Mouse (Mus musculus): ENCODE measurements around the gene Taf9.

The Taf9 gene

GRCm38 (mm10) chr13:100651439-100652186, at the start of gene Taf9:
Taf9 (plus strand) TSS chr13:100651579.
- DNase-seq (ENCODE audit: low spot score in 2 of 2), result no peak

- no peak for DNase-seq (ENCODE audit: low spot score in 2 of 2)
Measured at GRCm38 (mm10) chr13:100602239-100602902, 49.0 kb upstream of the Taf9 start.

GRCm38 (mm10) chr13:100603031-100603737, 48.2 kb upstream of the Taf9 start:
- no peak for DNase-seq (ENCODE audit: low spot score in 2 of 2)

- no peak for DNase-seq (ENCODE audit: low spot score in 2 of 2)
Measured at GRCm38 (mm10) chr13:100603738-100604095, 47.7 kb upstream of the Taf9 start.

- DNase-seq (ENCODE audit: low spot score in 2 of 2), result no peak
Measured at GRCm38 (mm10) chr13:100605845-100606244, 45.5 kb upstream of the Taf9 start.

GRCm38 (mm10) chr13:100607756-100608155, 43.6 kb upstream of the Taf9 start:
- DNase-seq (ENCODE audit: low spot score in 2 of 2), result no peak

GRCm38 (mm10) chr13:100611266-100611665, 40.1 kb upstream of the Taf9 start:
- DNase-seq (ENCODE audit: low spot score in 2 of 2), result no peak

- DNase-seq (ENCODE audit: low spot score in 2 of 2), result no peak
Measured at GRCm38 (mm10) chr13:100612251-100612650, 39.1 kb upstream of the Taf9 start.

- no peak for DNase-seq (ENCODE audit: low spot score in 2 of 2)
Measured at GRCm38 (mm10) chr13:100612903-100613302, 38.5 kb upstream of the Taf9 start.

GRCm38 (mm10) chr13:100616181-100617087, 34.9 kb upstream of the Taf9 start, which contains the start of gene Marveld2:
Marveld2 (minus strand) TSS chr13:100616971.
- DNase-seq (ENCODE audit: low spot score in 2 of 2), result peak in 1 of 2 experiments; percentile 10

GRCm38 (mm10) chr13:100617583-100617982, 33.8 kb upstream of the Taf9 start:
- DNase-seq (ENCODE audit: low spot score in 2 of 2), result no peak

- no peak for DNase-seq (ENCODE audit: low spot score in 2 of 2)
Measured at GRCm38 (mm10) chr13:100622241-100622640, 29.1 kb upstream of the Taf9 start.

GRCm38 (mm10) chr13:100634106-100634691, 17.2 kb upstream of the Taf9 start:
- no peak for DNase-seq (ENCODE audit: low spot score in 2 of 2)

GRCm38 (mm10) chr13:100642471-100643209, 8.7 kb upstream of the Taf9 start:
- DNase-seq (ENCODE audit: low spot score in 2 of 2), result no peak

GRCm38 (mm10) chr13:100648223-100648622, 3.2 kb upstream of the Taf9 start:
- no peak for DNase-seq (ENCODE audit: low spot score in 2 of 2)

- DNase-seq (ENCODE audit: low spot score in 2 of 2), result peak; percentile 89 to 92
Measured at GRCm38 (mm10) chr13:100650550-100651438, 585 bp upstream of the Taf9 start, which contains the start of the genes Ak6 and Rad17. Ak6 (plus strand) TSS chr13:100650979. Rad17 (minus strand) TSS chr13:100651051.

GRCm38 (mm10) chr13:100658091-100658490, 6.7 kb downstream of the Taf9 start:
- no peak for DNase-seq (ENCODE audit: low spot score in 2 of 2)

GRCm38 (mm10) chr13:100659864-100660456, 8.6 kb downstream of the Taf9 start:
- peak in 1 of 2 experiments; percentile 13 for DNase-seq (ENCODE audit: low spot score in 2 of 2)

Data from right cerebral cortex, postnatal 36 days (tissue).